Mouse (Mus musculus) CH12.LX (cell line): ENCODE data around the gene Arhgef28. TPM values are rescaled to one million over a fixed set of nuclear protein-coding genes. Genes with fewer than 3 reads are reported as not detected.

ENCODE experiments used
- DNase-seq: peaks from one replicate; pipeline ENCODE4 v3.0.0-alpha.2; 2013; ENCODE audit errors: extremely low read depth
- H3K27ac ChIP-seq: 2 replicates; pipeline ENCODE4 v1.5.1; 2012; ENCODE audit warnings: low read depth, mild to moderate bottlenecking, control low read depth, moderate library complexity; ENCODE audit not compliant: insufficient read depth
- H3K27me3 ChIP-seq: replicated peaks from 2 replicates; pipeline ENCODE3; 2012; ENCODE audit warnings: inconsistent platforms
- H3K36me3 ChIP-seq, 2 experiments: replicated peaks in 1 of 2; 2 replicates each; pipeline versions ENCODE3 to v1.6.1; 2012; ENCODE audit warnings: inconsistent platforms in 1 of 2, low read length in 1 of 2, mild to moderate bottlenecking in 1 of 2, mixed read lengths in 1 of 2, moderate library complexity in 1 of 2; ENCODE audit not compliant: control insufficient read depth in 1 of 2, insufficient read depth in 1 of 2
- H3K4me1 ChIP-seq, 2 experiments: 2 replicates each; pipeline ENCODE4 v1.6.1; 2012; ENCODE audit warnings: inconsistent platforms in 1 of 2, moderate library complexity in 1 of 2; ENCODE audit not compliant: insufficient read depth in 2 of 2, control insufficient read depth in 1 of 2
- H3K4me2 ChIP-seq: 2 replicates; pipeline ENCODE4 v1.6.1; 2012; ENCODE audit warnings: low read depth, mild to moderate bottlenecking, control low read depth; ENCODE audit not compliant: poor library complexity, insufficient read depth, severe bottlenecking
- H3K4me3 ChIP-seq, 3 experiments: fragments of 150-350 bp in 1 of 3; sonication (generic) in 1 of 3; replicated peaks in 1 of 3; 2 replicates each; pipeline versions ENCODE3 to v1.5.1; 2011 to 2012; ENCODE audit warnings: low read depth in 2 of 3, low read length in 2 of 3, mild to moderate bottlenecking in 2 of 3, moderate library complexity in 2 of 3, control low read depth in 1 of 3, improper control_type of control experiment in 1 of 3, inconsistent platforms in 1 of 3, mixed read lengths in 1 of 3; ENCODE audit not compliant: poor library complexity in 1 of 3
- H3K79me2 ChIP-seq: replicated peaks from 2 replicates; pipeline ENCODE4 v1.6.1; 2012; ENCODE audit warnings: mild to moderate bottlenecking, moderate library complexity; ENCODE audit not compliant: control insufficient read depth, poor library complexity, insufficient read depth, severe bottlenecking; ENCODE audit errors: extremely low read depth
- H3K9ac ChIP-seq: 2 replicates; pipeline ENCODE4 v1.6.1; 2012; ENCODE audit warnings: low read depth, mild to moderate bottlenecking, control low read depth, moderate library complexity; ENCODE audit not compliant: insufficient read depth
- H3K9me3 ChIP-seq: replicated peaks from 2 replicates; pipeline ENCODE3; 2012; ENCODE audit warnings: low read length, inconsistent platforms, mixed read lengths
- BHLHE40 ChIP-seq: IDR thresholded peaks from 2 replicates; pipeline ENCODE4 v1.6.1; 2011; ENCODE audit warnings: mild to moderate bottlenecking, low read depth, low read length, improper control_type of control experiment
- CHD1 ChIP-seq: IDR thresholded peaks from 2 replicates; pipeline ENCODE4 v1.6.1; 2012; ENCODE audit warnings: low read depth, low read length, improper control_type of control experiment, inconsistent platforms
- ELF1 ChIP-seq: IDR thresholded peaks from 2 replicates; pipeline ENCODE4 v1.6.1; 2014; ENCODE audit warnings: low read depth, mild to moderate bottlenecking, inconsistent platforms, low read length, improper control_type of control experiment
- EP300 ChIP-seq: IDR thresholded peaks from 2 replicates; pipeline ENCODE4 v1.6.1; 2011; ENCODE audit warnings: low read length, improper control_type of control experiment
- GABPA ChIP-seq: IDR thresholded peaks from 2 replicates; pipeline ENCODE4 v1.6.1; 2012; ENCODE audit warnings: low read depth, low read length, improper control_type of control experiment, inconsistent platforms; ENCODE audit not compliant: insufficient replicate concordance
- JUND ChIP-seq: conservative IDR thresholded peaks from 2 replicates; pipeline ENCODE4 v1.6.1; 2011; ENCODE audit warnings: low read depth, low read length, improper control_type of control experiment
- KAT2A ChIP-seq: IDR thresholded peaks from 2 replicates; pipeline ENCODE4 v1.6.1; 2012; ENCODE audit warnings: low read length, improper control_type of control experiment, inconsistent platforms; ENCODE audit not compliant: insufficient replicate concordance
- MAX ChIP-seq: IDR thresholded peaks from 2 replicates; pipeline ENCODE4 v1.6.1; 2011; ENCODE audit warnings: low read length, improper control_type of control experiment
- MAZ ChIP-seq: IDR thresholded peaks from 2 replicates; pipeline ENCODE4 v1.6.1; 2012; ENCODE audit warnings: low read depth, mild to moderate bottlenecking, inconsistent platforms, low read length, improper control_type of control experiment, moderate library complexity
- MEF2A ChIP-seq: IDR thresholded peaks from 2 replicates; pipeline ENCODE4 v1.6.1; 2014; ENCODE audit warnings: low read depth, mild to moderate bottlenecking, inconsistent platforms, low read length, improper control_type of control experiment, borderline replicate concordance
- NELFE ChIP-seq: IDR thresholded peaks from 2 replicates; pipeline ENCODE4 v1.6.1; 2011; ENCODE audit warnings: low read depth, low read length, improper control_type of control experiment
- NRF1 ChIP-seq: IDR thresholded peaks from 2 replicates; pipeline ENCODE4 v1.6.1; 2014; ENCODE audit warnings: low read depth, mild to moderate bottlenecking, inconsistent platforms, low read length, improper control_type of control experiment, moderate library complexity
- PAX5 ChIP-seq: IDR thresholded peaks from 2 replicates; pipeline ENCODE4 v1.6.1; 2012; ENCODE audit warnings: low read length, inconsistent platforms, mixed read lengths
- POLR2AphosphoS2 ChIP-seq: IDR thresholded peaks from 2 replicates; pipeline ENCODE4 v1.6.1; 2011; ENCODE audit warnings: low read depth, low read length, improper control_type of control experiment
- SIN3A ChIP-seq: IDR thresholded peaks from 2 replicates; pipeline ENCODE4 v1.6.1; 2012; ENCODE audit warnings: low read length, improper control_type of control experiment, inconsistent platforms
- UBTF ChIP-seq: IDR thresholded peaks from 2 replicates; pipeline ENCODE4 v1.6.1; 2012; ENCODE audit warnings: low read depth, mild to moderate bottlenecking, inconsistent platforms, low read length, improper control_type of control experiment, moderate library complexity
- ZC3H11A ChIP-seq: IDR thresholded peaks from 2 replicates; pipeline ENCODE4 v1.6.1; 2012; ENCODE audit warnings: low read depth, mild to moderate bottlenecking, inconsistent platforms, low read length, improper control_type of control experiment
- ZMIZ1 ChIP-seq: IDR thresholded peaks from 2 replicates; pipeline ENCODE4 v1.6.1; 2012; ENCODE audit warnings: low read depth, mild to moderate bottlenecking, inconsistent platforms, low read length, improper control_type of control experiment
- ZNF384 ChIP-seq: IDR thresholded peaks from 2 replicates; pipeline ENCODE4 v1.6.1; 2012; ENCODE audit warnings: low read depth, low read length, improper control_type of control experiment, inconsistent platforms
- dilution Hi-C: fragments of 300-500 bp; cut with MboI; formaldehyde crosslinking; loops from 2 replicates; pipeline ENCODE4 v1.14.3; 2020; ENCODE audit warnings: low sequenced_read_pairs; ENCODE audit not compliant: extremely low pct_unique_long_range_greater_than_20kb, extremely low pct_ligation_motif_present
- in situ Hi-C: fragments of 300-500 bp; cut with MboI; formaldehyde crosslinking; loops from 3 replicates; pipeline ENCODE4 v1.14.3; 2019; ENCODE audit warnings: low sequenced_read_pairs, low pct_ligation_motif_present, low pct_unique_long_range_greater_than_20kb, mixed read lengths
- polyA plus RNA-seq: library from polyadenylated mRNA; unstranded; fragments of >175 nt; gene quantifications from 2 replicates; pipeline ENCODE4 v1.2.1, GENCODE M21; 2012; ENCODE audit warnings: low read depth; ENCODE audit not compliant: insufficient read length
- total RNA-seq, 2 experiments: library from RNA; depleted of rRNA; stranded (reverse); fragments of 300-350 nt in 1 of 2; fragments of >200 nt in 1 of 2; gene quantifications; 2 replicates each; pipeline ENCODE4 v1.2.3; 2012 to 2014

Arhgef28 gene
- total and polyA plus RNA-seq, 3 experiments, result 0.07 to 0.24 (median 0.08) TPM

- no peak for DNase-seq
- Histone ChIP-seq H3K27me3 (no peaks in the 10 kb centered on the region), H3K79me2 (no peaks in the 10 kb centered on the region), H3K9ac (no peak overlapping the region), H3K4me1 (no peaks in the 10 kb centered on the region), H3K9me3 (no peaks in the 10 kb centered on the region)
- dilution Hi-C loops, result no loop called here
- TF ChIP-seq ZC3H11A, result no peak
- TF ChIP-seq MAZ, result no peak
- no peak for TF ChIP-seq ELF1
- no peak for TF ChIP-seq ZMIZ1
- no peak for TF ChIP-seq ZNF384
- TF ChIP-seq, all 38 proteins: peak for 0
- H3K36me3 ChIP-seq, result no peaks in the 10 kb centered on the region
- no peak overlapping the region for H3K4me2 ChIP-seq
- no peak overlapping the region for H3K4me3 ChIP-seq
- H3K27ac ChIP-seq, result no peak overlapping the region
- in situ Hi-C loops, result no loop called here
These were observed 191.3 kb downstream of the Arhgef28 start for GRCm38 (mm10) chr13:98014892-98015291.

- no peak overlapping the region for H3K4me3 ChIP-seq
- H3K27me3 ChIP-seq, result no peaks in the 10 kb centered on the region
- H3K27ac ChIP-seq, result no peak overlapping the region
- no peak for DNase-seq
- in situ Hi-C loops (no loop called here), dilution Hi-C loops (no loop called here)
- H3K4me1 ChIP-seq, result peaks cover 0 to 4% of the 10 kb centered on the region in 2 experiments; a peak in 1 of 4 replicates
- no peak overlapping the region for H3K9ac ChIP-seq
- no peaks in the 10 kb centered on the region for H3K36me3 ChIP-seq
- no peak for TF ChIP-seq GABPA
- no peaks in the 10 kb centered on the region for H3K9me3 ChIP-seq
- no peaks in the 10 kb centered on the region for H3K79me2 ChIP-seq
- H3K4me2 ChIP-seq, result no peak overlapping the region
These were observed 192.5 kb downstream of the Arhgef28 start for GRCm38 (mm10) chr13:98013715-98014114.

GRCm38 (mm10) chr13:98011931-98012341 lies 194.3 kb downstream of the Arhgef28 start:
- Histone ChIP-seq H3K9me3 (no peaks in the 10 kb centered on the region), H3K9ac (no peak overlapping the region), H3K36me3 (no peaks in the 10 kb centered on the region), H3K79me2 (no peaks in the 10 kb centered on the region), H3K27me3 (no peaks in the 10 kb centered on the region), H3K4me1 (peaks cover 0 to 4% of the 10 kb centered on the region in 2 experiments; a peak in 1 of 4 replicates), H3K4me3 (no peak overlapping the region), H3K4me2 (no peak overlapping the region), H3K27ac (no peak overlapping the region)
- dilution Hi-C loops (no loop called here), in situ Hi-C loops (no loop called here)
- no peak for DNase-seq
- TF ChIP-seq MAX, result no peak
- no peak for TF ChIP-seq EP300
- no peak for TF ChIP-seq BHLHE40
- no peak for TF ChIP-seq KAT2A
- no peak for TF ChIP-seq UBTF
- TF ChIP-seq ZMIZ1, result no peak
- no peak for TF ChIP-seq PAX5
- TF ChIP-seq POLR2AphosphoS2, result no peak
- TF ChIP-seq CHD1, result no peak
- no peak for TF ChIP-seq MEF2A
- TF ChIP-seq SIN3A, result no peak
- TF ChIP-seq ZNF384, result no peak
- no peak for TF ChIP-seq NRF1
- no peak for TF ChIP-seq NELFE
- no peak for TF ChIP-seq JUND
- TF ChIP-seq, all 38 proteins: peak for 0
